Mouse (Mus musculus): ENCODE results near the gene Ndufb5. TPM values are rescaled to one million over a fixed set of nuclear protein-coding genes. Genes with fewer than 3 reads are reported as not detected.

Ndufb5 gene
- polyA plus RNA-seq, 1 experiment from 2014 or later = 406 TPM

DNA sequence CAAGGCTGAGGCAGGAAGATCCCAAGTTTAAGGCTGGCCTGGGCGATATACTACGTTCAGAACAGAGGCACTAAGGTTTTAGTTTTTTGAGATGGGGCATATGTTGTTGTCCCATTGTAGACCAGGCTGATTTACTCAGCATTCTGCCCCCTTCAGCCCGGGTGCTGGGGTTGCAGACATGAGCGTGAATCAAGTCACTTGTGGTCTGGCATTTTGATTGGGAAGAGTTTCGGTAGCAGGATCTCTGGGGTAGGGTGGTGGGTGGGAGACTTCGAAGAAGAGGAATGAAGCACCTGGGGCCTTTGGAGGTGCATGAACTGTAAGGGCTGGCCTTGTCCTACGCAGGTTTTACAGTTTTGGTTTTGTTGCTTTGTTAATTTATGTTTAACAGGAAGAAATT, 12.6 kb upstream of the Ndufb5 start:
- Histone ChIP-seq H3K27me3 (replicated peaks; ENCODE audit: control insufficient read depth, insufficient read depth, low read length) (no peaks in the 10 kb centered on the region), H3K27ac (ENCODE audit: low read depth, low read length) (no peak overlapping the region), H3K9me3 (ENCODE audit: control insufficient read depth) (no peaks in the 10 kb centered on the region), H3K4me1 (replicated peaks; ENCODE audit: control insufficient read depth, insufficient read depth, low read length) (no peaks in the 10 kb centered on the region), H3K4me3 (ENCODE audit: low read depth, low read length) (no peak overlapping the region), H3K9ac (ENCODE audit: low read depth, low read length) (no peak overlapping the region), H3K4me2 (replicated peaks; ENCODE audit: low read depth) (no peak overlapping the region), H3K36me3 (ENCODE audit: control insufficient read depth, insufficient read depth) (peaks cover 80% of the 10 kb centered on the region)
- ATAC-seq = no peak
- TF ChIP-seq CTCF (IDR thresholded peaks at IDR 0.05; ENCODE audit: low read depth) = no peak
- 93% methylated on average over 7 of the region's 7 CpGs for WGBS

DNA sequence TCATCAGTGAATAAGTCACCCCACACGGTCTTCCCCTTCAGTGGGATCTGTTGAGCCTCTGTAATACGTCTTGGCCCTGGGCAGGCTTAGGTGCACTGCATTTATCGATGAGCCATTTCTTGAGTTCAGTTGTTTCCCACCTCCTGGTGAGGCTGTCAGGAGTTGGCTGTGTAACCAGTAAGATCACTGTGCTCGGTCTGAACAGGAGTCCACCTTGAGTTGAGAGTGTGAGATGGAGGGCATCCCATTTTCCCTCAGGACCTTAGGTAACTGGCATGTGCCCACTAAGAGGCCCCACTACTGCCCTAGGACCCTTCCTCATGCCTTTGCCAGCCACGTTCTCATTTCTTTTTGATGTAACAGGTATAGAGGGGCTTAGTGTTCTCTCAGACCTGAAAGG, 10.8 kb upstream of the Ndufb5 start:
- no peaks in the 10 kb centered on the region for H3K27me3 ChIP-seq (replicated peaks; ENCODE audit: control insufficient read depth, insufficient read depth, low read length)
- H3K4me3 ChIP-seq (ENCODE audit: low read depth, low read length) = no peak overlapping the region
- H3K36me3 ChIP-seq (ENCODE audit: control insufficient read depth, insufficient read depth) = peaks cover 79% of the 10 kb centered on the region
- H3K9me3 ChIP-seq (ENCODE audit: control insufficient read depth) = no peaks in the 10 kb centered on the region
- no peak for ATAC-seq
- 89% methylated on average over 5 of the region's 5 CpGs for WGBS
- H3K4me1 ChIP-seq (replicated peaks; ENCODE audit: control insufficient read depth, insufficient read depth, low read length) = no peaks in the 10 kb centered on the region
- H3K27ac ChIP-seq (ENCODE audit: low read depth, low read length) = no peak overlapping the region
- no peak overlapping the region for H3K4me2 ChIP-seq (replicated peaks; ENCODE audit: low read depth)
- no peak for TF ChIP-seq CTCF (IDR thresholded peaks at IDR 0.05; ENCODE audit: low read depth)
- no peak overlapping the region for H3K9ac ChIP-seq (ENCODE audit: low read depth, low read length)

DNA sequence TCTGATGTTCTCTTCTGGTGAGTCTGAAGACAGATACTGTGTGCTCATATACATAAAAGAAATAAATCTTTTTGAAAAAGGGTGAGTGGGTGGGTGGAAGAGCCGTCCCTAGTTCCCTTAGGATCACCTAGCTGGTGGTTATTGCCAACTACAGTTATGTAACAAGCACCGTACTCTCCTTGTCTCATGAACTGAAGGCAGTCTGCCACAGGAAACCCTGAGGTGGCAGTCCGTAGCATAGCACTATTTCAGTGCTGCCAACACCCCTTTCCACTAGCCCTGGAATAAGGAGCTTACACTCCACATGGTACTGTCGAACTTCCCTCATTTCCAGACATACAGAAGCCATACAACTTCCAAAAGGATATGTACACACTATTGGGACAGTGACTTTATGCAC, 8.9 kb upstream of the Ndufb5 start:
- H3K27me3 ChIP-seq (replicated peaks; ENCODE audit: control insufficient read depth, insufficient read depth, low read length) = no peaks in the 10 kb centered on the region
- WGBS = 87% methylated on average over 4 of the region's 4 CpGs
- no peak overlapping the region for H3K4me2 ChIP-seq (replicated peaks; ENCODE audit: low read depth)
- H3K9me3 ChIP-seq (ENCODE audit: control insufficient read depth) = no peaks in the 10 kb centered on the region
- H3K36me3 ChIP-seq (ENCODE audit: control insufficient read depth, insufficient read depth) = peaks cover 80% of the 10 kb centered on the region
- no peak overlapping the region for H3K9ac ChIP-seq (ENCODE audit: low read depth, low read length)
- no peak for ATAC-seq
- H3K4me3 ChIP-seq (ENCODE audit: low read depth, low read length) = no peak overlapping the region
- TF ChIP-seq CTCF (IDR thresholded peaks at IDR 0.05; ENCODE audit: low read depth) = no peak
- H3K27ac ChIP-seq (ENCODE audit: low read depth, low read length) = no peak overlapping the region
- no peaks in the 10 kb centered on the region for H3K4me1 ChIP-seq (replicated peaks; ENCODE audit: control insufficient read depth, insufficient read depth, low read length)

DNA sequence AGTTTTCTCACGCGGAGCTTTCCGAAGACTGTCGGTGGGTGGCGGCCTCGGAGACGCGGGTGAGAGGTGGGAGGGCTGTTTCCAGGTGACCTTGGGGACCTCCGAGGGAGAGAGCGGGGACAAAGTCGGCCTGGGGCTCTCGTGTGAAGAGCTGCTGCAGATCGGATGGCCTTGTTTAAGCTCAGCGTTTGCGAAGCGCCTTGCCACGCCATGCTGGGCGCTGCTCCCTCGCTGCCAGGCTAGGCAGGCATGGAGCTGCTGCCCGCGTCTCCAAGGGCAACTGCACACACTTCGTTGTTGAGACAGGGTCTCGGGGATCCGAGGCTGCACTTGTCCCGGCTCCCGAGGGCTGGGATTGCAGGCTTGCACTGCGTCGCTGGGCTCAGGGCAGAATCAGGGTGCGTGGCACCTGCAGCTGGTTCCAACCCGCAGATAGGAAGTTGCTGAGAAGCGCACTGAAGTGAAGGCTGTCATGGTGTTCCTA, 424 bp downstream of the Ndufb5 start, which contains the start of gene Mrpl47:
Gene Mrpl47 (minus strand): TSS at position 434 of the 484 bp plus-strand sequence.
- no peak for TF ChIP-seq CTCF (IDR thresholded peaks at IDR 0.05; ENCODE audit: low read depth)
- no peaks in the 10 kb centered on the region for H3K27me3 ChIP-seq (replicated peaks; ENCODE audit: control insufficient read depth, insufficient read depth, low read length)
- under 1% methylated on average over 31 of the region's 31 CpGs for WGBS
- H3K9ac ChIP-seq (ENCODE audit: low read depth, low read length) = peak within 1 kb of the TSS; percentile 87
- peak within 1 kb of the TSS; percentile 97 for H3K4me3 ChIP-seq (ENCODE audit: low read depth, low read length)
- ATAC-seq = peak; percentile 28
- peaks cover 17% of the 10 kb centered on the region for H3K36me3 ChIP-seq (ENCODE audit: control insufficient read depth, insufficient read depth)
- H3K4me2 ChIP-seq (replicated peaks; ENCODE audit: low read depth) = peak within 1 kb of the TSS; percentile 91
- no peaks in the 10 kb centered on the region for H3K9me3 ChIP-seq (ENCODE audit: control insufficient read depth)
- peak within 1 kb of the TSS; percentile 86 for H3K27ac ChIP-seq (ENCODE audit: low read depth, low read length)
- H3K4me1 ChIP-seq (replicated peaks; ENCODE audit: control insufficient read depth, insufficient read depth, low read length) = peaks cover 10% of the 10 kb centered on the region; the same call in 1 of the 2 replicates

DNA sequence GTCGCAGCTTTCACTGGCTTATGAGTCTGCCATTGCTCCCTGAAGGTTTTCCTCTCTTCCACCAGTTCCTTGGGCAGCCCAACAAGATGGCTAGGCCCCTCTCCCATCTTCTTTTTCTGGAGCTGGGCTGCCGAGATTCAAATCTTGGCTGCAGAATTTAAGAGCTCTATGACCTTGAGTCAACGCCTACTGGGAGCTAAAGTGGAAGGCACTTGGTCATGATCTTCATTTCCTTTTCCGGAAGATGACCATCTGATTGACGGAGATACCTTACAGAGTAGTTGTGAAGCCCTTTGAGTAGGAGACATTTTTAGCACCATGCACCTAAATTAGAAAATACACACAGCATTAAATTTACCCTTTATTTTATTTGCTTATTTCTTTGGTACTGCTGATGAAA, 1.8 kb downstream of the Ndufb5 start:
- no peak for ATAC-seq
- no peak overlapping the region for H3K27ac ChIP-seq (ENCODE audit: low read depth, low read length)
- H3K9me3 ChIP-seq (ENCODE audit: control insufficient read depth) = no peaks in the 10 kb centered on the region
- peaks cover 5% of the 10 kb centered on the region for H3K36me3 ChIP-seq (ENCODE audit: control insufficient read depth, insufficient read depth)
- no peak overlapping the region for H3K4me3 ChIP-seq (ENCODE audit: low read depth, low read length)
- H3K9ac ChIP-seq (ENCODE audit: low read depth, low read length) = no peak overlapping the region
- no peaks in the 10 kb centered on the region for H3K27me3 ChIP-seq (replicated peaks; ENCODE audit: control insufficient read depth, insufficient read depth, low read length)
- WGBS = 83% methylated on average over 5 of the region's 5 CpGs
- H3K4me1 ChIP-seq (replicated peaks; ENCODE audit: control insufficient read depth, insufficient read depth, low read length) = peaks cover 10% of the 10 kb centered on the region; the same call in 1 of the 2 replicates
- no peak for TF ChIP-seq CTCF (IDR thresholded peaks at IDR 0.05; ENCODE audit: low read depth)
- peak overlapping the region; percentile 91; the same call in 1 of the 2 replicates for H3K4me2 ChIP-seq (replicated peaks; ENCODE audit: low read depth)

DNA sequence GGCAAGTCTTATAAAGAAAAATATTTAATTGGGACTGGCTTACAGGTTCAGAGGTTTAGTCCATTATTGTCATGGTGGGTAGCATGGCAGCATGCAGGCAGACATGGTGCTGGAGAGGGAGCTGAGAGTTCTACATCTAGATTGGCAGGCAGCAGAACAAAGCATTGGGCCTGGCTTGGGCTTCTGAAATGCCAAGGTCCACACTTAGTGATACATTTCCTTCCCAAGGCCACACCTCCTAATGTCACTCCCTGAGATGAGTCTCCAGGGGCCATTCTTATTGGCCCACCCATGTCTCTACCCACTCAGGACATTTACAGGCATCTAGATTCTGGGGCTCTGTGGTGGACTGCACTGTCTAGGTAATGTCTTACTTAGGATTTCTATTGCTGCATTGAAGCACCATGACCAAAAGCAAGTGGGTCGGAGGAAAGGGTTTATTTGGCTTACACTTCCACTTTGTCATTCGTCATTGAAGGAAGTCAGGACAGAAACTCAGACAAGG, 5.5 kb downstream of the Ndufb5 start:
- Histone ChIP-seq H3K36me3 (ENCODE audit: control insufficient read depth, insufficient read depth) (peaks cover 20% of the 10 kb centered on the region), H3K4me1 (replicated peaks; ENCODE audit: control insufficient read depth, insufficient read depth, low read length) (peaks cover 10% of the 10 kb centered on the region; the same call in 1 of the 2 replicates), H3K27me3 (replicated peaks; ENCODE audit: control insufficient read depth, insufficient read depth, low read length) (no peaks in the 10 kb centered on the region), H3K9ac (ENCODE audit: low read depth, low read length) (no peak overlapping the region), H3K27ac (ENCODE audit: low read depth, low read length) (no peak overlapping the region), H3K9me3 (ENCODE audit: control insufficient read depth) (no peaks in the 10 kb centered on the region), H3K4me3 (ENCODE audit: low read depth, low read length) (no peak overlapping the region), H3K4me2 (replicated peaks; ENCODE audit: low read depth) (no peak overlapping the region)
- WGBS = 59% methylated on average over 2 of the region's 2 CpGs
- no peak for ATAC-seq
- no peak for TF ChIP-seq CTCF (IDR thresholded peaks at IDR 0.05; ENCODE audit: low read depth)

All from intestine, postnatal 0 days (tissue).